Mouse (Mus musculus): ENCODE data around the gene Nup54.

GRCm38 (mm10) chr5:92370392-92370791 lies 64.6 kb downstream of the Nup54 start:
- TF ChIP-seq CTCF (IDR thresholded peaks at IDR 0.05; ENCODE audit: borderline replicate concordance, insufficient read depth, low read length) (no peak), POLR2A (IDR thresholded peaks at IDR 0.05; ENCODE audit: low read depth, low read length) (no peak)
